Mouse (Mus musculus) urinary bladder, postnatal 36 days (tissue): ENCODE results near the gene Gse1.
"Not testable (repeated sequence)": the region's sequence is repeated elsewhere in the genome, so short reads cannot be mapped to it uniquely, and the experiment has no call there.

ENCODE experiments used
- DNase-seq, 2 experiments: peaks; one replicate each; pipeline ENCODE4 v3.0.0; 2022; ENCODE audit warnings: low spot score in 2 of 2, mixed read lengths in 1 of 2

Gse1 gene

DNA sequence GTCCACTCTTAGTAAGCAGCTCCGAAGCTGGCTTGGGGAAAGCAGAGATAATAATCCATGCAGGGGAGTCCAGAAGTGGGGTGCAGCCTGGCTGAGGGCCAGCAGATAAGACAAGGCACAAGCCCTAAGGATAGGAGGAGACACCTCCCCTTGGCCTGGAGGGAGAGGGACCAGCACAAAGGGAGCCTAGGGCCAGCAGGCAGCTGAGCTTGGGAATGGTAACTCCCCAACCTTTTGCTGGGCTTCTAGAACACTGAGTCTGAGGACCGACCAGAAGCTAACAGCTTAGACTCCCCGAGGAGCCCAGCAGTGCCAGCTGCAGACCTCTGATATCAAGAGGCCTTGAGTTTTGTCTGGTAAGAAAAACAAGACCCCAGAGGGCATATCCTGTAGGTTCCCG lies 115.9 kb downstream of the Gse1 start:
- DNase-seq: no peak

DNA sequence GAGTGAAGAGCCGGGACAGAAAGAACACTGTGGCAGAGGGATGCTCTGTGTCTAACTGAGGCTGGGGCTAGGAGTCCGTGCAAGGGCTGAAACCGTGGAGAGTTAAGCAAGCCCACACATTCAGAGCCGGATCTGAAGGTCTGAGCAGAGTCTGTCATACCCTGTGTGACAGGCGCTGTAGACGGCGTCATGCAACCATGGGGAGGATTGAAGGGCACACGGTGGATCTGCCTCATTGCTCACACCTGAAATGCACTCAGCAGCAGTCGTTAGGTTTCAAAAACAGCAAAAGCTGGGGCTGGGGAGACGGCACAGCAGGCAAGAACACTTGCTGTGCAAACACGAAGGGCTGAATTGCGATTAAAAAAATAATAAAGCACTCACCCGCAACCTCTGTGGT lies 116.3 kb downstream of the Gse1 start:
- no peak for DNase-seq

DNA sequence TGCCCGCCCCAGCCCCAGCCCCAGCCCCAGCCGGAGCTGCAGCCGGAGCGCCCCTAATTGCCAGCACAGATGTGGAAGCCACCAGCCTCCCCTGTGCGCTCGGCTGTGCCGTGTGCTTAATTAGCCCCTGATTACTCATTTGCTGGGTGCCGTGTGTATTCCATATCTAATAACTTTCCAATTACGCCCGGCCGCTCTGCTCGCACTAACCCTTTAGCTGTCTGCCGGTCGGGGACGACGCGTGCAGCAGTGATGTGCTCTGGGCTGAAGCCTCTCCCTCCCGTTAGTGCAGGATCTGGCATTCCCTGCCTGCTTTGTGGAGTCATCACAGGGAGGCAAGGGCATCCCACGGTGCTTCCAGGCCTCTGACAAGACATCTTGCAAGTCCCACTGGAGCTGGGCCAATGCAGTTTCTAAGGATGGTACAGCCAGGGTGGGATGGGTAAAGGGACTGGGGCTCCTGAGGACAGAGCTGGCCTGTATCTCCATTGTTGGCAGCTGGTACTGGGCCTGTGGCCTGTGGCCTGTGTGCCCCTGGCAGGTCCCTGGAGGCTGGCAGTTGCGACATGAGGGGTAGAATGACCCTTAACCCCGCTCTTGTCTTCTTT lies 119.6 kb downstream of the Gse1 start:
- DNase-seq: peak in 1 of 2 experiments; percentile 45

DNA sequence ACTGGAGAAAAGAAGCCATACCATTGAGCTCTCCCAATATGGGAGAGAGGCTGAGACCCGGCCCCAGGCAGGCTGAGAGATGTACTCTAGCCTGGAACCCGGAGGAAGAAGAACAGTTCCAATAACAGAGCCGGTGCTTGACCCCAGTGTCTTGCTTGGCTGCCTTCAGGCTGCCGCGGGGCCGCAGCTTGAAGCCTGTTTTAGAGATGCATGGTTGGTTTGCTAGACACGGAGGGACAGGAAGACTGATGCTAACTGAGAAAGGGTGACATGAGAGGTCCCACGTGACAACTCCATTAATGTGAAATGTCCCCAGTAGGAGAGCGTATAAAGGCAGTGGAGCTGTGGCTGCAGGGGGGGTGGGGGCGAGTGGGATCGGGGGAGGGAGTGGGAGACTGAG lies 120.7 kb downstream of the Gse1 start:
- DNase-seq: no peak

DNA sequence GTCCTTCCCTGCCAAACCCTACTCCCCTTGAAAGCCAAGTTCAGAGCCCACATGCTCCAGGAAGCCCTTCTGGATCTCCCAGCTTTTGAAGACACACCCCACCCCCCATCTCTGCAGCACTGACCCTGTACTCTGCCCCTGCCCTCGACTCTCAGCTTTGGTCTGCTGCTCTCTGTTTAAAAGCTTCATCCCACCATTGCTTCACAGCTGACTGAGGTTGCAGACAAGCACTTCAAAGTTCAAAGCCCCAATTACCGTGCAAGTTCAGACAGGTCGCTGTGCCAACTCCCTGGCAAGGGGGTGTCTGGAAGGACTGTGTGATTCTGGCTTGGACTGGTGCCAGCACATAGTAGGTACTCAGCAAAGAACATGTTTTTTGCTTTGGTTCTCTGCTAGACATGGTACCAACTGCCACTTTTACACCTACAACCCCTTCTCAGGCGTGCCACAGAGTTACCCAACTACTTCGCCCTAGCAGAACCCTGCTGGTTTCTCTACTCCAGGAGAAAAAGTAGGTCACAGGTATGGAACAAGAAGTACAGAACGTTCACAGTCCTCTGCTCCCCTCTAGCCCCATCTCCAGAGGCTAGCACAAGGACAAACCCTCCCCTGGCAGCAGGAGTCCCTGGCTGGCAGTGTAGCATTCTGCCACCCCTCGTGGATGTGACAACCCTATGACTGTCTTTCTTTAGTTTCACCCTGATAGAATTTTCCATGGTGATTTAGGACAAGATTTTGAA lies 123.2 kb downstream of the Gse1 start:
- no peak for DNase-seq

DNA sequence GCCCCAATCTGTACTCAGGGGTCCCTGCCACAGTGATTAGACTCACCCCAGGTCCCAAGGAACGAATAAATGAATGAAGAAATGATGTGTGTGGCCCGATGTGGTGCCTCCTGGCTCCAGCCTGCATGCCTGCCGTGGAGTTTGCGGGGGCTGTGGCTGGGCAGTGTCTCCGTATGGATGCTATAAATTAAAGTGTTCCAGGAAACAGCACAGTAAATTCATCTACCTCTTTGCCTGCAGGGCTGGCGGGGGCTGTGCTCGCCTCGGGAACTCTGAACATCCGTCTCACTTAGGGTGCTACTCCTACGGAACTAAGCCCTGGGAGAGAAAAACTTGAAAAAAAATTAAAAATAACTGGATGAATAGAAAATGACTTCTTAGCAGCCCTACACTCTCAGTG lies 123.8 kb downstream of the Gse1 start:
- DNase-seq: no peak

DNA sequence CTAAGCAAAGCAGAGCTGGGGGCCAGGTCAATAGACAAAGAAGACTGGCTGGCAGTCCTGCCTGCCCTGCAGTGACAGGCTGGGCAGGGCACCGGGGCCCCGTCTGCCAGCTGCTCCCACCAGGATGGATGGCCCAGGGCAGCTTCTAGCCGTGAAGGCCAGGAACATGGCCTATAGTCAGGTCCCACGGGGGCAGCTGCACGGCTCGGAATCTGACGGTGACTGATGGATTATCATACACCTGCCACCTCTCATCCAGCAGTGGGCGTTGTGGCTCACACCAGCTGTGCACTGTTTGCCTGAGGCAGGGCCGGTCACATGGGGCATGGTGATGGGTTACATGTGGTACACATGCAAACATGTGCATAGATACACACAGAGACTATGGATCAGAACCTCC lies 127.8 kb downstream of the Gse1 start:
- no peak for DNase-seq

DNA sequence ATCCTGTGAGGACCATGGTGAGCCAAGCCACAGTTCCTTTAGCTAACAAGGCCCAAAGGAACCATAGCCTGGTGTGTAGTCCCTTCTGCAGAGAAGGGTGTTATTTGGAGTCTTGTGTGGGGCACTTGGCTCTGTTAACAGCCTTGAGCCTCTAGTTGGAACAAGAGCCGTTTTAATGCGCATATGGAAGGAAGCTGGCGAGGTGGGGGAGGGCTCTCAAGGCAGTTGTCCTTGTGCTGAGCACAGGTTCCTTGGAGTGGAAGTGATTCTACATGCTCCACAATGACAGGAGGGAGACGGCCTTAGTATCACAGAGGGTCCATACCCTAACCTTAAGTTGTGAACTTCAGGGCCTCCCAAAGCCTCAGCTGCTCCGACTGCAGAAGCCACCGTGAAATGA lies 129.2 kb downstream of the Gse1 start:
- no peak for DNase-seq

DNA sequence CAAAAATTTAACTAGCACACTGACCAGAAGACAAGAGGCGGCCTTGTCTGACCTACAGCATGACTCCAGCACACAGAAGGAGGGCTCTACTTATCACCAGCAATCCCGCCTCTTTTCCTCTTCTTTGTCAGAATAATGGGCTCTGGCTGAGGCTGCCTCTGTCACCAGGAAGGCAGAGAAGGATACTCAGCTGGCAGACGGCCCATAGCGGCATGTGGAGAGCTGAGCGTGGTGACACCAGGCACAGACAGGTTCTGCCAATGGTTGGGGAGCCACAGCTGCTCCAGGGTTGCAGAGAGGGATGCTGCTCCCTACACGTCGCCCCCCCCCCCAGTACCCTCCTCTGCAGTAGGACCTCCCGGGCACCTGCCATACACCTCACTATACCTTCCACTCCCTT lies 133.0 kb downstream of the Gse1 start:
- DNase-seq: peak in 1 of 2 experiments; percentile 50

DNA sequence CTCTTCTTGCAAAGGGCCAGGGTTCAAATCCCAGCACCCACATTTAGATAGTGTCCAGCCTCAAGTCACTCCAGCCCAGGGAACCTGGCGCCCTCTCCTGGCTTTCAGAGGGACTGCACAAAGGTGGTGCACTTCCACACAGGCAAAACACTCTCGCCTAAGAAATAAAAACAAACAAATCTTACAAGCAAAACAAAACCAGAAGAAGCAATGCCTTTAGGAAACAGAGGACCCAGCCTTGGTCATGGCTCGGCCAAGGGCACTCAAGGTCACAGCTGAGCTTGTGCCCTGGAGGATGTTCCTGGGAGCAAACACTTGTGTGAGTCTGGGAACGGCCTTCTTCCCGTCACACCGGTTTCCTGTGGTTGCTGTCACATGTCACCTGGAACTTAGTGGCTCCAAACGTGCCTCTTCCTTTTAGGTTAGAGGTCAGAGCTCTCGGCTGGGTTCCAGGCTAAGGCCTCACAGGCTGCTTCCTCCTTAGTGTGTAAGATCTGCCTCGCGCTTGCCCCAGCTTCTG lies 135.4 kb downstream of the Gse1 start:
- peak in 1 of 2 experiments; percentile 80 for DNase-seq

DNA sequence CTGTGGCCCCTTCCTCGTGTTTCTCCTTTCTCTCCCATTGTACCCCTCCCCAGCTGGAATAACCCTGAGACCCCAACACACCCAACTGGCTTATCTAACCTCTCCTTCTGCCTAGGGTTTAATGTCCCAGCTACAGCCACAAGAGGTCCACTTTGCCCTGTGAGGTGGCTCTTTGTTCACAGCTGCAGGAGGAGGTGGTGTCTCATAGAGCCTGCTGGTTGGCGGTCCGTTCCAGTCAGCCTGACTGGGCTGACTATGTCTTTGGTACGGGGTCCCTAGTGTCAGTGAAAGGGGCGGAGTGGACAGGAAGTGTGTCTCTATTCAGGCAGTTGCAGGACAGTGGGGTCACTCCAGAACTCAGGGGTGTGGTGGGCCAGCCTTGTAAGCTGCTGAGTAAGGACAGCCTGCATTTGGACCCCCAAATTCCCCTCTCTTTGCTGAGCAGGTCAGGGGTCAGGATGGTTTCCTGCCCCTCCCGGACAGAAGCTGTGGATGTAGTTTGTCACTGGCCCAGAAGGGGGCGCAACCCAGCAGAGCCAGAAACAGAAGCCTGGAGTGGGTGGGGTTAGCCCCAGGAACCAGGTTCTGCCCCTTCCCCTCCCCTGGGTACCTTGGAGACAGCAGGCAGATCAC lies 136.0 kb downstream of the Gse1 start:
- DNase-seq: peak in 1 of 2 experiments; percentile 47

DNA sequence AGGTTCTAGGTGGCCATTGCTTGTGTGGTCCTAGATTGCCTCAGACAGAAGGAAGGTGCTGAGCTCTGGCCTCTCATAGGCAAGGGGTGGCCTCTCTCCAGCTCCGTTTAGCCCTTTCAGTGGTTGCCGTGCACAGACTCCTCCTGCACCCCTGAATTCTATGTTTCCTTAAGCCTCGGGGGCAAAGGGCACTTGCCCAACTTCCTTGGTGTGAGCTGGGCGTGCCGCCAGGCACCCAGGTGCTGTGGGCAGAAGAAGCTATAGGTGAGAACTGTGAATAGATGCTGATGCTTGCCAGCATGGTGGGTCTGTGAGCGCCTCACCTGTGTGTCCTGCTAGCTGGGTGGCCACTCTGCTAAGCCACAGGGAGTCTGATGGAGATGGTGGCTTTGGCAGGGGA lies 138.6 kb downstream of the Gse1 start:
- no peak for DNase-seq

DNA sequence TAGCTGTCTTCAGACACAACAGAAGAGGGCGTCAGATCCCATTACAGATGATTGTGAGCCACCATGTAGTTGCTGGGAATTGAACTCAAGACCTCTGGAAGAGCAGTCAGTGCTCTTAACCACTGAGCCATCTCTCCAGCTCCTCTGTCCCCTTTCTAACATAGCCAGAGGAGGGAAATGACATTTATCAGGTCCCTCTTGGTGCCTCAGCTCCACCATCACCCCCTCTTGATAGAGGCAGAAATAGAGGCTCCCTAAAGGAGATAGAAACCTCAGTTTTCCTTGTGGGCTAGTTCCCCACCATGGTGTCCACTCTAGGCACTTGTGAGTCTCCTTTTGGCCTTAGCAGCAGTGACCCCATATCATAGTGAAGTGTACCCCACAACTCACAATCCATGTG lies 139.9 kb downstream of the Gse1 start:
- DNase-seq: not testable (repeated sequence)

DNA sequence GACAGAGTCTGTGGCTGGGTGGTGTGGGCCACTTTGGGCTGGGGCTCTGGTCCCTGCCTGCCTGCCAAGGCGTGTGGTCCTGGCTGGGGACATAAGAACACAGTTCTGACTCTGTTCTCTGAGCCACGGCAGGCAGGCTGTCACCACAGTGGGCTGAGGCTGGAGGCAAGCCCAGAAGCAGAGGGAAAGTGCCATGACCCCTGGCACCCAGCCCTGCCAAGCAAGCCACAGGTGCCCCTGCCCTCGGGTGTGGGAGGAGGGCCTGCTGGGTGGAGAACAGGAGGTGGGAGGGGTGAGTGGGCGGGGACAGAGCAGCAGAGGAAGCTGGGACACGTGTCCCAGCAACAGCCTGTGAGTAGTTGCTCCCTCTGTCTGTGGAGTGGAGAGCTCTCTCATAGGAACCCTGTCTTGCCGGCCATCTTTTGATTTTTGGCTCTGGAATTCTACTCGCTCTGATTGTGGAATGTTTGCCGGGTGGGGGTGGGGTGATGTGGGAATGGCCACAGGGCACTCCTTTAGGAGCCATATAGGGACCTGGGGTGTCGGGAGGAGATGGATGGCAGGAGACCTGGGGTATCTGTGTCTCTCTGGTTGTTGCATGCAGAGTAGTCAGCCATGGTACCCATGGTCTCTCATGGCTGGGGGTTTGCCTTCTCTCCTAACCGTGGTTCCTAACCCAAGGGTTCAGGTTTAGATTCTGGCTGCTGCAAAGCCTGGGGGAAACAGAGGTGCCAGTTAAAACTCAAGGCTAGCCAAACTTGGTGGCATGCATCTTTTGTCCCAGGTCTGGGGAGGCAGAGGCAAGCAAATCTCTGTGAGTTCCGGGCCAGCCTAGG lies 140.8 kb downstream of the Gse1 start:
- peak; percentile 85 to 93 for DNase-seq

DNA sequence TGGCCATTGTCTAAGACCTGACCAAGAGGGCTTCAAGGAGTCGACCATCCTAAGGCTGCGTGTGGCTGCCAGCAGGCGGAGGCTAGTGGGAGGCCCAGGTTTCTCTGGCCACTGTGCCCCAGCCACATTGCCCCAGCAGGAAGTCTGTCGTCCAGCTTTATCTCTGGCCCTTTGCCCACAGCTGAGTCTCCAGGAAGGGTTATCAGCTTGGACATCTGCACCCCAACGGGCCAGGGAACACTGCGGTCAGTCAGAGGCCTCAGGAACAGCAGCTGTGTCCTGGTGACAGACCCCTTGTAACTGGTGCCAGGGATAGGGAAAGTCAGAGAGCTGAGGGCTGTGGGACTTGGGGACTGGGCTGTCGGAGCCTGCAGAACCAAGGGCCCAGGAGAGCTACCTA lies 141.7 kb downstream of the Gse1 start:
- peak; percentile 73 to 80 for DNase-seq

DNA sequence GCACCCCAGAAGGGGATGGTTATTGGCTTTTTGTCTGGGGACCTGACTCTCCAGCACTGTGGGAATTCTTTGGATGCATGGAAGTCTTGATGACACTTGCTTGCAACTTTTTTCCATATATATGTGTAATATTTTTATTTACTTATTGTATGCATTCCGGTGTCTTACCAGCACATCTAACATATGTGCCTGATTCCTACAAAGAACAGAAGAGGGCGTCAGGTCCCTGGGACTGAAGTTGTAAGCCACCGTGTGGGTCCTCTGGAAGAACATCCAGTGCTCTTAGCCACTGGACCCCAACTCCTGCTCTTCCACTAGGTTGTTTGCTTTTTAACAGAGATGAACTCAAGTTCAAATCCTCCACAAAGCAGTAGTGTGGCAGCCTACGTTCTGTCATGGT lies 142.2 kb downstream of the Gse1 start:
- DNase-seq: no peak

DNA sequence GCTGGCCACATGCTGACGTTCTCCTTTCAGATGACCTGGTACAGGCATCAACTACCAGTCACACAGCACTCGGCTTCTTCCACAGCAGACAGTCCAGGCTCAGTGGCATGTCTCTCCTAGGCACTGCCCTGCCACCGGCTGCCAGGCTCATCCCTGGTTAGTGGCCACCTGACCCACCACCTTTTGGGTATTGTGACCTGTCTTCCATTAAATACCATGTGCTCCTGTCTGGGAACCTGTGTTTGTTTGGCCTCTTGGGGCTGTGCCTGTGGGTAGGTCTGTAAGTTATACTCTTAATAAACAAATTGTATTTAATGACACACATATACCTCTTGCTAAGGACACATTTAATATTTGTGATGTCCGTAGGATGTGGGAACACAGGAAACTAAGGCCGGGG lies 142.9 kb downstream of the Gse1 start:
- DNase-seq: no peak

DNA sequence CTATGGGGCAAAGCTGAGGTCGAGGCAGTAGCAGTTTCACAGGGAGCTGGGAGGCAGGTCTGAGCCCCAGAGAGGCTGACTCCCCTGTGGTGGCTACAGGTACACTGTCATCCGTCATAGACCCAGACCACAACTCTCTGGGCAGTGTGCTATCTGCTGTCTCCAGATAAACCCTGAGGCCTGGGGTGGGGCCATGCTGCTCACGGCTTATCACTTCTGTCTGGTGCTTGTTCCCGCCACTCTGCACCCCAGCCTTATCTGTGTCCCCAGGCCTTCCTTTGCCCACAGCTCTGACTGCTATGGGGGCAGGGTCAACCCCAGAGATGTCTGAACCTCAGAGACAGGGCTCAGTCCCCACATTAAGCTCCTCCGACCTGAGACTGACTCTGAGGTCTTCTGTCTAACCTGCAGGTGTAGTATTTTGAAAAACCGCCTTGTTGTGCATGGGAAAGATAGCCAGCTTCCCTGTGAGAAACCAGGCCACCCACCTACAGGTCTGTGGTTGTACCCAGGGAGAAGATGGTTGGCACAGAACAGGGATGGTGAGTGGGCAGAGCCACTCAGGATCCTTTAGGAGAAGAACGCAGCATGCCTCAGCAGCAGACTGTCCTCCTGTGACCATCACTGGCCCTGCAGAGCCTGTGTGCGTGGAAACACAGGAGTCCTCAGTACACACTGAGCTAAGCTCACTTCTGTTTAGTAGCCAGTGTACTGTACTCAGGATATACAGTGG lies 143.6 kb downstream of the Gse1 start:
- no peak for DNase-seq

DNA sequence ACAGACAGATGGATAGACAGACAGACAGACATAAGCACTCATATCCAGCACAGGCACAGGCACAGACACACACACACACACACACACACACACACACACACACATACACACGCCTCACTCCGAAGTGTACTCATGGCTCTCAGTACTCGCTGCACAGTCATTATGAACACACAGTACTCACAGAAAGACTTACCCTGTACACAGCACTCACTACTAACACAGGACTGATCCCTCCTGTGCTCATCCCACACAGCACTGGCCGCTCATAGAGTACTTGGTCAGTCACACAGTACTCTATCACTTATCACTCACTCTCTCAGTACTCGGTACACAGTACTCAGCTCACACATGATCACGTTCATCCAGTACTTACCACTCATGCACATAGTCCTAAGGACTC lies 144.4 kb downstream of the Gse1 start:
- no peak for DNase-seq

DNA sequence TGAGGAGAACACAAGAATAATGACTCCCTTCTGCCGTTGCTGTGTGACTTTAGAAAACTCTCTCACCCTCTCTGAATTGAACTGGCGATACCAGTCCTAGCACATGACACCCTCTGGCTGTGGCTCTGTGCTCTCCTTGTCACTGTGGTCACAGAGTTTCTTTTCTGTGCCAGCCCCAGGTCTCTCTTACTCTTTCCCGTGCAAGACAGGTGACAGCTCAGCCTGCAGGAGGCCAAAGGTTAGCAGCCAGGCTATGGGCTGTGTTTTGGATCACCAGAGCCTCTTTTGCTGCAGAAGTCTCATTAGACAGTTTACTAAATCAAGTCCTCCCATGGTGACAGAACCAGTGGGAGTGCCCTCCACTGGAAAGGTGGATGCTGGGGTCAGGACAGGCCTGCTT lies 145.4 kb downstream of the Gse1 start:
- DNase-seq: no peak

DNA sequence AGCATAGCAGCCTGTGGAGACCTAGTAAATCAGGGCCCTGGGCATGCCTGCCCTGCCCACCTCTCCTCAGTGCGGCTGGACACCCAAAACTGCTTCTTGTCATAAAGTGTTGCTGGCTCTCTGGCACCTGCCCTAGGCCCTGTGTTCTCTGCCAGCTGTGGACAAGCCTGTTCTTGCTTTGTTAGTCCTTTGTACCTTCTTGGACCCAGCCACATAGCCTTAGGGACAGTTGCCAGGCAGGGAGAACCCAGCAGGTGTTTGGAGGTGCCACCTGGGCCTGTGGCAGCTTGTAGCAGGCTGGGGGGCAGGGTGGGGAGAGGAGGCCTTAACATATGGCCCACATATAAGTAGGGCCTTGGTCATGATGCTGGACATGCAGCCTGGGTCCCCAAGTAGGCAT lies 145.8 kb downstream of the Gse1 start:
- peak; percentile 73 to 77 for DNase-seq
